Mouse (Mus musculus) intestine, embryonic 16.5 days (tissue): Measurements from ENCODE around the gene Cenpe. TPM values are rescaled to one million over a fixed set of nuclear protein-coding genes. Genes with fewer than 3 reads are reported as not detected.

ENCODE experiments used
- ATAC-seq: fragments of 200-750 bp; cut with Nextera tagmentation; 2 replicates; pipeline ENCODE4 v1.8.0; 2017; ENCODE audit warnings: moderate TSS enrichment, moderate library complexity
- H3K27ac ChIP-seq: fragments of 300-500 bp; sonication (generic); 2 replicates; pipeline ENCODE4 v1.5.1; 2014; ENCODE audit warnings: mild to moderate bottlenecking, low read length
- H3K27me3 ChIP-seq: fragments of 300-500 bp; sonication (generic); replicated peaks from 2 replicates; pipeline ENCODE4 v1.6.1; 2014; ENCODE audit warnings: low read length, control low read depth, mixed read lengths; ENCODE audit not compliant: control insufficient read depth, insufficient read depth
- H3K36me3 ChIP-seq: fragments of 300-500 bp; sonication (generic); 2 replicates; pipeline ENCODE4 v1.6.1; 2014; ENCODE audit warnings: low read length, control low read depth; ENCODE audit not compliant: control insufficient read depth, insufficient read depth
- H3K4me1 ChIP-seq: fragments of 300-500 bp; sonication (generic); 2 replicates; pipeline ENCODE4 v1.6.1; 2014; ENCODE audit warnings: low read length, control low read depth, mixed read lengths; ENCODE audit not compliant: control insufficient read depth, insufficient read depth
- H3K4me2 ChIP-seq: fragments of 300-500 bp; sonication (generic); 2 replicates; pipeline ENCODE4 v1.6.1; 2014; ENCODE audit warnings: low read depth, low read length, control low read depth
- H3K4me3 ChIP-seq: fragments of 300-500 bp; sonication (generic); 2 replicates; pipeline ENCODE4 v1.5.1; 2014; ENCODE audit warnings: mild to moderate bottlenecking, low read length
- H3K9ac ChIP-seq: fragments of 300-500 bp; sonication (generic); 2 replicates; pipeline ENCODE4 v1.6.1; 2014; ENCODE audit warnings: low read depth, low read length
- H3K9me3 ChIP-seq: fragments of 300-500 bp; sonication (generic); 2 replicates; pipeline ENCODE4 v1.6.1; 2016; ENCODE audit warnings: low read length, control low read depth; ENCODE audit not compliant: control insufficient read depth
- WGBS: fragments of 180-500 bp; shearing (Covaris S2); extraction: QIAGEN DNeasy Blood & Tissue Kit; methylation state at CpG from one replicate; pipeline ENCODE4 v1.1.7; 2014; 5-methylcytosine and 5-hydroxymethylcytosine counted together
- polyA plus RNA-seq: library from polyadenylated mRNA; unstranded; fragments of >200 nt; fragmentation: Nextera tagmentation; extraction: Ambion mirVana; gene quantifications from 2 replicates; pipeline ENCODE4 v1.2.1, GENCODE M21; 2015

Cenpe gene
- polyA plus RNA-seq, 1 experiment from 2014 or later = 18.4 TPM

DNA sequence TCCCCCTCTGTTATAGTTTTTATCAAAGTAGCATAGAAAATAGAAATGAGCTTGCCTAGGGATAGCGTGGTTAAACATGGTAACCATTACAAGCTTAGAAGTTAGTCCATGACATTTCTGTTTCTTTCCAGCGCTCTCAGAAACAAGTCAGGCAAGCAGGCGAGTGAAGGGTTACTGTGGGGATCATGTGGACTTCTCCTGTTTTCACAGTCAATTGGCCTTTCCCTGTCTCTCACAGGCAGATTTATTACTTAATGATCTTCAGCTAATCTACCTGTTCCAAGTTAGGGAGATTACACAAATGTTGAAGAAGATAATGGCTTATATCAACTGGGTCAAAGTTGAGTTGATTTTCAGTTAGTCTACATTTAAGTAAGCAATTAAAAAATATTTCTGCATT is 20.1 kb downstream of the Cenpe start:
- Histone ChIP-seq H3K9ac (no peak overlapping the region), H3K36me3 (peaks cover 8% of the 10 kb centered on the region; the same call in 1 of the 2 replicates), H3K4me2 (no peak overlapping the region), H3K4me1 (no peaks in the 10 kb centered on the region), H3K27ac (no peak overlapping the region), H3K4me3 (no peak overlapping the region), H3K27me3 (no peaks in the 10 kb centered on the region), H3K9me3 (no peaks in the 10 kb centered on the region)
- ATAC-seq = peak; percentile 97
- 61% methylated on average over 3 of the region's 3 CpGs for WGBS

DNA sequence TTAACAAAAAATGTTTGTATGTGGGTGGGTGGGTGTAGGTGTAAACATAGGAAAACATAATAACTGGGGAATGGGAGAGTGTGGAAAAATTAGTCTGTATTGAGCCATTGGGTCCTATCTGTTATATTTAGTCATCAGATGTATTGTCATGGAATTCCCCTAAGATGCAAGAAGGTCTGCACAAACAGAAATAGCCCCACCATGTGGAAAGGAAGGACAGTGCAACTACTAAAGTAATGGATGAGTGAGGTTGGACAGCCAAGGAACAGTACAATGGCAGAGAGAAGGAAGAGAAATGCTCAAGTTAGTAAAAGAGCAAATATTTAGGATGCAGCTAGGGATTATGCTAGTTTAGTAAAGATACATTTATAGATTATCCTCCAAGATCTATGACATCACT is 33.4 kb downstream of the Cenpe start:
- Histone ChIP-seq H3K4me2 (no peak overlapping the region), H3K4me1 (no peaks in the 10 kb centered on the region), H3K9ac (no peak overlapping the region), H3K27me3 (no peaks in the 10 kb centered on the region), H3K4me3 (no peak overlapping the region), H3K36me3 (peaks cover 20% of the 10 kb centered on the region), H3K27ac (no peak overlapping the region), H3K9me3 (no peaks in the 10 kb centered on the region)
- no peak for ATAC-seq

DNA sequence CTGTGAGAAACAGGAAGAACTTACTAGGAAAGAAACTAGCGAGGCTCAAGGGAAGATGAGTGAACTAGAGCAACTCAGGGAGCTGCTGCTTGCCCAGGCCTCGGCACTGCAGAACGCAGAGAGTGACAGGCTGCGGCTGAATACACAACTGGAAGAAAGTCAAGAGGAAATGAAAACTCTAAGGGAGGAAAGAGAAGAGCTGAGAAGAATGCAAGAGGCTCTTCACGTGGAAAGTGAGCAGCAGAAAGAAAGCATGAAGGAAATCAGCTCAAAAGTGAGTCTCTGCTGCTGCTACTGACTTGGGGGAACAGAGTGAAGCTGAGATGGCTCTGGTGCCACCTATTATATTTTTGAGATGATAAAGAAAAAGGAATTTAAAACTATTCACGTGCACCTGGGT is 34.5 kb downstream of the Cenpe start:
- no peaks in the 10 kb centered on the region for H3K4me1 ChIP-seq
- H3K4me2 ChIP-seq = no peak overlapping the region
- peaks cover 20% of the 10 kb centered on the region for H3K36me3 ChIP-seq
- no peak for ATAC-seq
- no peaks in the 10 kb centered on the region for H3K9me3 ChIP-seq
- 94% methylated on average over 6 of the region's 6 CpGs for WGBS
- H3K4me3 ChIP-seq = no peak overlapping the region
- H3K9ac ChIP-seq = no peak overlapping the region
- H3K27ac ChIP-seq = no peak overlapping the region
- H3K27me3 ChIP-seq = no peaks in the 10 kb centered on the region

DNA sequence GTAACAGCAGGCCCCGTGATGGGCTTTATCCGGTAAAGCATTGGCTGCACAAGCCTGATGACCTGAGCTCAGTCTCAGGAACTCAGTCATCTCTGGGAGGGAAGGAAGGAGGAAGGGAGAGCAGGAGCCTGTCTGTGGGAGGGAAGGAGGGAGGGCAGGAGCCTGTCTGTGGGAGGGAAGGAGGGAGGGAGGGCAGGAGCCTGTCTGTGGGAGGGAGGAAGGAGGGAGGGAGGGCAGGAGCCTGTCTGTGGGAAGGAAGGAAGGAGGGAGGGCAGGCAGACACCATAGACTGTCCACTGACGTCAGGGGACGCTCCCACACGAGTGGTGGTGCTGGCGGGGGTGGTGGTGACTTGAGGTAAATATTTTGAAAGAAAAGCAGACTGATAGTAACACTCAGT is 36.8 kb downstream of the Cenpe start:
- H3K27me3 ChIP-seq = no peaks in the 10 kb centered on the region
- ATAC-seq = peak; percentile 63
- no peak overlapping the region for H3K4me2 ChIP-seq
- H3K27ac ChIP-seq = no peak overlapping the region
- no peaks in the 10 kb centered on the region for H3K9me3 ChIP-seq
- WGBS = 77% methylated on average over 6 of the region's 6 CpGs
- H3K36me3 ChIP-seq = peaks cover 13% of the 10 kb centered on the region
- no peak overlapping the region for H3K9ac ChIP-seq
- H3K4me1 ChIP-seq = no peaks in the 10 kb centered on the region
- no peak overlapping the region for H3K4me3 ChIP-seq

DNA sequence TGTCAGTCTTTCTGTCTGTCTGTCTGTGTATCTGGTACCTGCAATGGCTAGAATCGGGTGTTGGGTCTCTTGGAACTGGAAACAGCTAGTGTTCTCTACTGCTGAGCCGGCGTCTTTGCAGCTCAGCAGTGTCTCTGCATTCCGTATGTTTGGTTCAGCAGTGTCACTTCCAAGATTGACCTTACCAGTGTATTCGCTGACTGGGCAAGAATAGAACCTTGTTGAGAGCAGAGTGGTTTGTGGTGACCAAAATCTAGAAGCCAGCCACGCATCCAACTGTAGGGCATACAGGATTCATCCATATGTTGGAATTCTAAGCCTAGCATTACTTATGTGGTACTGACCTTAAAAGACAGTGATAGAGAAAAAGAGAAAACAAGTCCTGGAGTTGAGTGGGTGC is 39.5 kb downstream of the Cenpe start:
- no peak overlapping the region for H3K27ac ChIP-seq
- no peaks in the 10 kb centered on the region for H3K27me3 ChIP-seq
- H3K9me3 ChIP-seq = no peaks in the 10 kb centered on the region
- H3K4me3 ChIP-seq = no peak overlapping the region
- ATAC-seq = no peak
- H3K4me2 ChIP-seq = no peak overlapping the region
- H3K9ac ChIP-seq = no peak overlapping the region
- WGBS = 91% methylated on average over 6 of the region's 6 CpGs
- H3K36me3 ChIP-seq = peaks cover 12% of the 10 kb centered on the region; the same call in 1 of the 2 replicates
- no peaks in the 10 kb centered on the region for H3K4me1 ChIP-seq

DNA sequence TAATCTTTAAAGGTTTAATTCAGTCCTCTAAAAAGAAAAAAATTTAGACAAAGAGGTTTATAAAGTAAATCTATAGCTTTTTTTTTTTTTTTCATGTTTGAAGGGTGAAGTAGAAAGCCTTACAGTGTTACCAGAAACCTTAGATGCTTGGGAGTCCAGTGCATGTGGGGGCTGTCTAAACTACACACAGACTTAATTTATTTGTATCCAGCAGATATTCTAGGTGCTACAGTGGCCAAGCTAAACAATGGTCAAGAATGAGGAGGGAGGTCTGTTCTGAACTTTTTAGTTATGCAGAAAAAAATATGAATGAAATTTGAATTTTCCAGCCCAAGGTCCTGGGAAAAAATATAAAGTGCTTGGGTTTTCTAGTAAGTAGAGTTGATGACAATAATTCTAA is 42.4 kb downstream of the Cenpe start:
- Histone ChIP-seq H3K36me3 (peaks cover 12% of the 10 kb centered on the region), H3K9me3 (no peaks in the 10 kb centered on the region), H3K9ac (no peak overlapping the region), H3K4me2 (no peak overlapping the region), H3K27me3 (no peaks in the 10 kb centered on the region), H3K4me1 (no peaks in the 10 kb centered on the region), H3K4me3 (no peak overlapping the region), H3K27ac (no peak overlapping the region)
- ATAC-seq = no peak

DNA sequence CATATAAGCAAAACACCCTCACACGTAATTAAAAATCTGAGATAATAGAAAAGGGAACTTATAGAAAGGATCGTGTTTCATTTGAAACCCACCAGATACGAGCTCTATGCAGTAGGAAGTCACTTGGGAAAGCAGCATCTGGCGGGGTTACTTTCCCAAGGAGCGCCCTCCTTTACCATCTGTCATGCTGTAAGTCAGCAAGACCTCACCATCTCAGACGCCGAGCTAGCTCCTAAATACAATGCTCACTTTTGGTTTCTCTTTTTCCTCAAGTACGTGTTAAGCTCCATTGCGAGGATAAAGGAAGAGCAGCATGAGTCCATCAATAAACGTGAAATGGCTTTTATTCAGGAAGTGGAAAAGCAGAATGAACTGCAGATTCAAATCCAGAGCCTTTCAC is 46.6 kb downstream of the Cenpe start:
- Histone ChIP-seq H3K4me1 (no peaks in the 10 kb centered on the region), H3K4me2 (no peak overlapping the region), H3K27ac (no peak overlapping the region), H3K9me3 (no peaks in the 10 kb centered on the region), H3K9ac (no peak overlapping the region), H3K27me3 (no peaks in the 10 kb centered on the region), H3K4me3 (no peak overlapping the region), H3K36me3 (peaks cover 21% of the 10 kb centered on the region)
- ATAC-seq = no peak
- 87% methylated on average over 10 of the region's 10 CpGs for WGBS

DNA sequence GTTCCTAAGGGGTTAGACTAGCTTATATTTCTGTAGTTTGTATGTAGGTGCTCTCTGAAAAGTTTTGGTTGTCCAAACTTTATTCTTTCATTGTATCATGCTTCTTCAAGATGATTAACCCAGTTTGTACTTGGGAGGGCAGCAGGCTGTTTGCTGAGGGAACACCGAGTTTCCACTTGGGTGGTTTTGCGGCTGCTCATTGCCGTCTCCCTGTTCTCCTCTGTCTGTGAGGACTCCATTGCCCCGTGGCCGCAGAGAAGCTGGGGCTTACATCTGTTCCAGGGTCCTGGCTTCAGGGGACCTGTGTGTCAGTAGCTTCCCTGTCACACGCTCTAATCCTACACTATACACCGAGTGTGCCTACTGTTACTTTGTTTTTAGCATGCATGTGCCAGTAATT is 47.9 kb downstream of the Cenpe start:
- H3K9ac ChIP-seq = no peak overlapping the region
- 91% methylated on average over 7 of the region's 7 CpGs for WGBS
- H3K4me3 ChIP-seq = no peak overlapping the region
- ATAC-seq = no peak
- H3K27me3 ChIP-seq = no peaks in the 10 kb centered on the region
- no peaks in the 10 kb centered on the region for H3K4me1 ChIP-seq
- peaks cover 21% of the 10 kb centered on the region for H3K36me3 ChIP-seq
- H3K4me2 ChIP-seq = no peak overlapping the region
- no peaks in the 10 kb centered on the region for H3K9me3 ChIP-seq
- H3K27ac ChIP-seq = no peak overlapping the region

DNA sequence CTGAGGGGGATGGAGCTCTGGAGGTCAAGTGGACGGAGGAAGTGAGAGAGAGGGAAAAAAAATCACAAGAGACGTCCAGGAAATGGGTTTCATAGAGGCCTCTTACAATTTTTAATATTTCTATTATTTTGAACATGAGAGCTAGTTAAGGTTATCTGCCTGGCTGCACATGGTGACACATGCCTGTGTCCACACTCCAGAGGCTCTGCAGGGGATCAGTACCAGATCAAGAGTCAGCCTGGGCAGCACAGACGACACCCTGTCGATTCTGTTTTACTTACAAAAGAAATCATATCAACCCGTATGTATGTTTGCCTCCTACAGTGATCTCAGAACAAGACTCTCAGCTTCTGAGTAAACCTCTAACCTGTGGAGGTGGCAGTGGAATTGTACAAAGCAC is 56.3 kb downstream of the Cenpe start:
- H3K4me3 ChIP-seq = no peak overlapping the region
- no peak for ATAC-seq
- WGBS = 88% methylated on average over 5 of the region's 5 CpGs
- H3K9ac ChIP-seq = no peak overlapping the region
- H3K4me1 ChIP-seq = no peaks in the 10 kb centered on the region
- peaks cover 9% of the 10 kb centered on the region for H3K36me3 ChIP-seq
- H3K27me3 ChIP-seq = no peaks in the 10 kb centered on the region
- H3K27ac ChIP-seq = no peak overlapping the region
- H3K4me2 ChIP-seq = no peak overlapping the region
- no peaks in the 10 kb centered on the region for H3K9me3 ChIP-seq

DNA sequence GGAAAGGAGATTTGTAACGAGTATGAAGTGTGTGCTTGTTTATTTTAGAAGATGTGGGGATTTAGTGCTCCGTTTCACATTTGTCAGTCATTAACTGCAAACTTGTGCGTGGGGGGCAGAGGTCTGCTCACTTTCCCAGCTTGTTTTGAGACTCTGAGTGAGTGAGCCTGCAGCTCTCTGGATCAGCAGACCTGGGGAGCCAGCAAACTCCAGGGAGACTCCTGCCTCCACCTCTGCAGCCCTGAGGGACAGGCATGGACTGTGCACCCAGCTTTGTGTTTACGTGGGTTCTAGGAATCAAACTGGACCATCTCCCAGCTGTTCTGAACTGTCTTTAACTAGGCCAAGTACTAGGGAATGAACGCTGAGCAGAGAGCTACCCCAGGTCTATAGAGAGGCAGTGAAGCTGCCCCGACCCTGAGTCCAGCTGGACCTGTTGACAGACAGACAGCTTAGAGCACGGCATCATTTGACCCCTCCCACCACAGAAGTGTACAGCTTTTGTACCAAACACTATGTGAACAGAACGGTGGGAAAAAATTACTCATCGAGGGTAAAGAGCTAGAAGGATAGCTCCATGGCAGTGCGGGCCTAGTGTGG is 57.2 kb downstream of the Cenpe start:
- Histone ChIP-seq H3K36me3 (peaks cover 9% of the 10 kb centered on the region), H3K27ac (no peak overlapping the region)
- WGBS = 74% methylated on average over 10 of the region's 10 CpGs

More for the DNA sequence above, 57.2 kb downstream of the Cenpe start:
- Histone ChIP-seq H3K9ac (no peak overlapping the region), H3K4me1 (no peaks in the 10 kb centered on the region), H3K4me2 (no peak overlapping the region), H3K4me3 (no peak overlapping the region), H3K9me3 (no peaks in the 10 kb centered on the region), H3K27me3 (no peaks in the 10 kb centered on the region)
- ATAC-seq = no peak
